Mouse (Mus musculus) lung, adult 2 months (tissue): Measurements from ENCODE around the gene Ndufa9. TPM values are rescaled to one million over a fixed set of nuclear protein-coding genes. Genes with fewer than 3 reads are reported as not detected.

Source experiments
- DNase-seq: peaks from one replicate; pipeline ENCODE4 v3.0.0; 2022
- H3K4me1 ChIP-seq: fragments of 200-500 bp; 2 replicates; pipeline ENCODE4 v1.6.1; 2011; ENCODE audit warnings: low read length; ENCODE audit not compliant: control insufficient read depth, insufficient read depth
- H3K4me3 ChIP-seq: fragments of 200-500 bp; replicated peaks from 2 replicates; pipeline ENCODE3; 2011; ENCODE audit warnings: low read depth, mild to moderate bottlenecking, control low read depth, low read length; ENCODE audit errors: extremely low read depth
- CTCF ChIP-seq: fragments of 200-500 bp; IDR thresholded peaks from 2 replicates; pipeline ENCODE4 v1.5.1; 2011; ENCODE audit warnings: mild to moderate bottlenecking, low read length, control low read depth; ENCODE audit not compliant: insufficient read depth
- POLR2A ChIP-seq: fragments of 200-500 bp; IDR thresholded peaks from 2 replicates; pipeline ENCODE4 v1.6.1; 2011; ENCODE audit warnings: low read depth, mild to moderate bottlenecking, control low read depth, low read length, borderline replicate concordance; ENCODE audit errors: extremely low read depth
- WGBS: fragments of 180-500 bp; shearing (Covaris S2); methylation state at CpG from one replicate; pipeline ENCODE4 v1.1.7; 2018; 5-methylcytosine and 5-hydroxymethylcytosine counted together
- polyA plus RNA-seq: library from polyadenylated mRNA; depleted of rRNA; stranded (reverse); fragments of >200 nt; gene quantifications from 2 replicates; pipeline ENCODE4 v1.2.3, GENCODE M21; 2012

Ndufa9 gene
- polyA plus RNA-seq, 1 experiment = 69.8 TPM

DNA sequence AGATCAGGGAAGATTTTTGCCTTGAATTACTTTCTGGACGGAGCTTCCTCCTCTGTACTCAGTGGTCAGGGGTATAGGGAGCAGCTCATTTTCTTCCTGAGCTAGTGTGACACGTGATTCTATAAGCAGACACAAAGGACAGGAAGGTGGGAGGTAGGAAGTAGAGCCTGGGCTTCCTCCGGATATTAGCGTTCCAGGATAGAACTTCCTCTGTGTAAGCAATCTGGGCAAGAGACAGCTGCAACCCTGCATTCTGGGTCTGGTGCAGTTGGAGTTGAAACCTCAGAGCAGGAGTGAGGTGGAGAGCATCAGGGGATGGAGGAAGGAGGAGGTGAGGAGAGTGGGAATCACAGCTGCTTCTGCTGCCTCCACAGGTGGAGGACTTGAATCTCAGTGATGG lies 40.8 kb downstream of the Ndufa9 start:
- Histone ChIP-seq H3K4me3 (peak overlapping the region; percentile 39), H3K4me1 (no peaks in the 10 kb centered on the region; the same call in 1 of the 2 replicates)
- DNase-seq = no peak
- 34% methylated on average over 4 of the region's 4 CpGs for WGBS
- no peak for TF ChIP-seq CTCF
- no peak for TF ChIP-seq POLR2A

DNA sequence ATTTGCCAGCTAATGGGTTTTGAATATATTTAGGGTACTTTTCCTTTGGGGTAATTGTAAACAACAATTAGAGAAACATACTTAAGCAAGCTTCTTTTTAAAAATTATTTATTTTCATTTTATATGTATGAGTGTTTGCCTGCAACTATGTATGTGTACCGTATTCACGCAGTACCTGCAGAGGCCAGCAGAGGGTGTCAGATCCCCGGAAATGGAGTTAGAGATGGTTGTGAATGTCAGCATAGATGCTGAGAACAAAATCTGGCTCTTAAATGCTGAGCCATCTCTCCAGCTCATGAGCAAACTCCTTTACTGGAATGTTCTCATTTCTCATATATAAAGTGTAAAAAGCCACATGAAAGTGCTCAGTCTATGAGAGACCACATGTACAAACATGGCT lies 42.2 kb downstream of the Ndufa9 start:
- WGBS = 82% methylated on average over 3 of the region's 3 CpGs
- DNase-seq = no peak
- TF ChIP-seq CTCF (peak; percentile 28), POLR2A (no peak)
- Histone ChIP-seq H3K4me3 (no peak overlapping the region), H3K4me1 (no peaks in the 10 kb centered on the region; the same call in 1 of the 2 replicates)

DNA sequence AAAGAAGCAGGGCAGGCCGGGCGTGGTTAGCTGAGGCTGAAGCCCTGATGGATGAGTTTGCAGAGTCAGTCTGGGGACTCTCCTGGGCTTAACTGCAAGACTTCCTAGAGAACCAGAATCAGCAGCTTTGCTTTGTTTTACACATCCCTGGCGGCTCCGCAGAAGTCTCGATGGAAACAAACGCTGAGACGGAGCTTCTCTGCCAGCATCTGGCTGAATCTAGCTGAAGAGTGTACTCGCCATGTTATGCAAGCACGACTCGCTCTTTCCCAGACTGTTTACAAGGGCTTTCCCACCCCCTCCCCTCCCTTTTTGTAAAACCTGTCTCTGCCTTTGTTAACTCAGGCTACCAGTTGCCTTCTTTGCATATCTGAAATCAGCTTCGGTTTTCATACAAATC lies 46.0 kb downstream of the Ndufa9 start:
- WGBS = 36% methylated on average over 11 of the region's 11 CpGs
- Histone ChIP-seq H3K4me1 (no peaks in the 10 kb centered on the region), H3K4me3 (no peak overlapping the region)
- no peak for TF ChIP-seq POLR2A
- no peak for DNase-seq

DNA sequence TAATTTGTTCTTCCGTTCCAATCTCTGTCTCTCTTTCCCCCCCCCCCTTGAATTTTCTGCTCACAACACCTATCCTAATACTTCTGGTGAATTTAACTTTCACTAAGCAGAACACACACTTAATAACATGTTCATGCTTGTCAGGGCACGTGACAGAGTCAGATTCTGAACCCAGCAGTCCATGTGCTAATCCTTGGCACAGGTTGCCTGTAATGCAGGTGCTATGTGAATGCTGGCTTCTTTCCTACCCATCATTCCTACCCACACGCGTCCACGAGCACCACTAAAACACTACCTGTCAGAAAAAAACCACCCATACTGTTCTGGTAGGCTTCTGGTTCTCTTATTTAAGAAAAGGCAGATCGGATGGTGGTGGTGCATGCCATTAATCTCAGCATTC lies 54.2 kb downstream of the Ndufa9 start:
- H3K4me3 ChIP-seq = no peak overlapping the region

DNA sequence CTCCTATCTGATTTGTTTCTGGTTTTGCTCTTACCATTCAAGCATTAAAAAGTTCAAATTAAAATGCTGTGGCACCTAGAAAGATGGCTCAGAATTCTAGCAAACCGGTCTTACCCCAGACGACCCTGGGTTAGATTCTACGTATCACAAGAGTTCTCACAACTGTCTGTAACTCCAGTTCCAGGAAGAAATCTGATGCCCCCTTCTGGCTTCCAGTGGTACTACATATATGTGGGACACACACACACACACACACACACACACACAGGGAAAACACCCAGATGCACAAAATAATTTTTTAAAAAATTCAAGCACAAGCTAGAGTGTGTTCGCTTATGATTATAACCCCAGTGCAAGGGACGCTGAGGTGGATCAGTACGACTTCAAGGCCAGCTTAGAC lies 55.2 kb downstream of the Ndufa9 start:
- no peak overlapping the region for H3K4me3 ChIP-seq
- TF ChIP-seq CTCF = no peak
- TF ChIP-seq POLR2A = no peak

More for the DNA sequence above, 54.2 kb downstream of the Ndufa9 start:
- DNase-seq = no peak
- TF ChIP-seq CTCF = no peak
- TF ChIP-seq POLR2A = no peak
- no peaks in the 10 kb centered on the region for H3K4me1 ChIP-seq
- WGBS = 80% methylated on average over 6 of the region's 6 CpGs

DNA sequence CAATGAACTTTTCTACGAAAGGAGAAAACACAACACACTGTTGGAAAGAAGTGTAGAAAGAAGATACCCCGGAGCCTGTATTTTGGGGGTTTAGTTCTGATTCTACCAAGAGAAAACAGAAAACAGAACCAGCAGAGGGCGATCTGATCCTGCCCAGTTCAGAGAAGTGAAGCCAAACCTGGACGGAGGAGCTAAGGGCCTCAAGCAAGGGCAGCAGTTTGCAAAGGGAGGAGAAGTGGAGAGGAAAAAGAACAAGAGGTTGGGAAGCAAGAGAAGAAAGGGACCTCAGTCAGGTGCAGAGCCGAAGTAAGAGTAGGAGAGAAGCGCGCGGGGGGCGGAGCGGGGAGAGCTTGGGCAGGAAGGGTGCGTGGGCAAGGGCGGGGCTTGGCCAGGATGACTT lies 57.0 kb downstream of the Ndufa9 start:
- peak overlapping the region; percentile 7 for H3K4me3 ChIP-seq
- peak; percentile 37; the same call in 1 of the 2 replicates for TF ChIP-seq CTCF
- TF ChIP-seq POLR2A = no peak
- WGBS = 23% methylated on average over 12 of the region's 12 CpGs
- DNase-seq = peak; percentile 4
- no peaks in the 10 kb centered on the region for H3K4me1 ChIP-seq

More for the DNA sequence above, 55.2 kb downstream of the Ndufa9 start:
- no peak for DNase-seq
- 98% methylated on average over 6 of the region's 6 CpGs for WGBS
- H3K4me1 ChIP-seq = no peaks in the 10 kb centered on the region

DNA sequence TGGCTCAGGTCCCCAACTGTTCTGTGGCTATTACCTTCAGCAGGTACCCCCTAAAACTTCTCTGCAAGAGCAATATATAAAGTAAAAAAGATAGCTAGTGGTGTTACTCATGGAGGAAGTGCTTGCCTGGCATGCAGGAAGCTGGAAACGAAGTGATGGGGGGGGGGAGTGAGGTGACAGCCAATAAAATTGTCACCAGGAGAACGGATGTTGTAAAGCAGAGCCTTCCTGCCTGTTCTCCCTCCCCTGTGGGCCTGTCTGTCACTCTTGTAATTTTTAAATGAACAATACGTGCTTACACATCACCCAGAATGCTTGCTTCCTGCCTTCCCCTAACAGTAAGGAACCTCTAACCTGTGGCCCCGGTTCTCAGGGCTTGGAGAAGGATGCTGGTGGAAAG lies 57.4 kb downstream of the Ndufa9 start:
- Histone ChIP-seq H3K4me3 (no peak overlapping the region), H3K4me1 (no peaks in the 10 kb centered on the region)
- DNase-seq = no peak
- TF ChIP-seq POLR2A (no peak), CTCF (no peak)
- WGBS = 23% methylated on average over 4 of the region's 4 CpGs

DNA sequence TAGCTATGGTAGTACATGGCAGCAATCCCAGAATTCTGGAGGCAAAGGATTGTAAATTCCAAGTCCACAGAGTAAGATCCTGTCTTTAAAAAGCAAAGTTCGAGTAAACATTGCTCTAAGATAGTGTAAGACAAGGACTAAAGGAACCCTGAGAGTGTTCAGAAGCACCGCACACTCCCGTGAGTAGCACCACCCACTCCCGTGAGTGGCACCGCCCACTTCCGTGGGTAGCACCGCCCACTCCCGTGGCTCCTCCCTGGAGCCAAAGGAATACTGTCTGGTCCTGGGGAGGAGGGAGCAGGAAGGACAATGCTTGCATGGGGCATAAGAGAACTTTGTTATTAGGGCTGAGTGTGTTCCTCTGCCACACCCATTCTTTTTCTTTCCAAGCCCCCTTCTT lies 60.1 kb downstream of the Ndufa9 start:
- no peak for DNase-seq
- TF ChIP-seq POLR2A (no peak), CTCF (no peak)

DNA sequence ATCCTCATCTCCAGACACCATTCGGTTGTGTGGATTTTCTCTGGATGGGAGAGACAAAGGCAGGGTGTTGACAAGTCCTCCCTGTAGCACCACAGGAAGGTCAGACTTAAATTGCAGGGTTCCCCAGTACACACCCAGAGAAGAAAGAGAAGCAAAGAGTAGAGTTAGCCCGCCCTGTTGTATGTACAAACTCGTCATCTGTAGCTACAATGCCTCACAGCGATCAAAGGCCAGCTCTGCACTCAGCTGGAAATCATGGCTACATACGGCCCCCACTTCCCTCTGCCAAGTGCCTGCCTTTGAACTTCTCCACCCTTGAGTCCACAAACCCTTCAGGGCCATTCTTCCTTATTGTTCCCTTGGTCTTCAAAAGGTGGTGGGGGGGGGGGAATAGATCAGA lies 64.7 kb downstream of the Ndufa9 start:
- no peaks in the 10 kb centered on the region for H3K4me1 ChIP-seq
- H3K4me3 ChIP-seq = no peak overlapping the region
- no peak for TF ChIP-seq CTCF
- TF ChIP-seq POLR2A = no peak
- no peak for DNase-seq
- 44% methylated on average over 5 of the region's 5 CpGs for WGBS

More for the DNA sequence above, 60.1 kb downstream of the Ndufa9 start:
- H3K4me3 ChIP-seq = no peak overlapping the region
- H3K4me1 ChIP-seq = no peaks in the 10 kb centered on the region
- WGBS = 68% methylated on average over 8 of the region's 8 CpGs

DNA sequence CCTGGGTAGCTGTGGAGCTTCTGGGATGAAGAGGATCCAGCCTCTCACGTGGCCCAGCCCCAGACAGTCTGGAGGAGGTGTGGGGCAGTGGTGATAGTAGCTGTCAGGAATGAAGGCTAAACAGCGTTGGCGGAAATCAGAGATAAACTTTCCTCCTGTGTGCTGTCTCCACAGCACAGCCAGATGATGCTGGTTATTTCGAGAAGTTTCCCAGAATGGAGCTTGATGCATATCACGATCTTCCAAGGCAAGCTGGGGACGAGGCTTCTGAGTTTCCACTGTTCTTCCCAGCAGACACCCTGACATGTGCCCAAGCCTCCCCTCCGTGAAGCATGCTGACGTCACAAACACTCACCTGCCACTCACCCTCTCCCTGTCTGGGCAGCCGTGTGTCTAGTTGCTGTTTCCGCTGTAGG lies 65.3 kb downstream of the Ndufa9 start:
- no peaks in the 10 kb centered on the region for H3K4me1 ChIP-seq
- no peak for DNase-seq
- H3K4me3 ChIP-seq = no peak overlapping the region
- no peak for TF ChIP-seq CTCF
- no peak for TF ChIP-seq POLR2A
- WGBS = 30% methylated on average over 10 of the region's 10 CpGs

DNA sequence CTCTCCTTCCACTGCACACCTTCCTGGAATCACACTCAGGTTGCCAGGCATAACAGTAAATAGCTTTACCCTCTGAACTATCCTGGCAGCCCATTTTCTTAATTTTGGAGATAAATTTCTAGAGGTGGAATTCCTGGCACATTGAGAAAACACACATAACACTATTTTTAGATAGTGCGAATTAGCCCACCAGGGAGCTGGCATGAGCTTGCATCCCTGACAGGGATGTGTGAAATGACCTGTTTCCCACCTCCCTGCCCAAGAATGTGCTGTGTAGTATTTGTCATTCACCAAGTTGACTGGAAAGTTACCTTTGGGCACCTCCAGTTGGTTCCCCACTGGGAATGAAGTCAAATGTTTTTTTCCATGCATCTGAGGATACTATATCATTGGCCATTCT lies 65.9 kb downstream of the Ndufa9 start:
- TF ChIP-seq CTCF (no peak), POLR2A (no peak)
- H3K4me1 ChIP-seq = no peaks in the 10 kb centered on the region
- no peak overlapping the region for H3K4me3 ChIP-seq
- no peak for DNase-seq
- WGBS = 81% methylated on average over 1 of the region's 1 CpGs
